Mouse (Mus musculus) kidney, adult 9 months (tissue): ENCODE data around the gene Pgbd1.
"Not testable (repeated sequence)": the region's sequence is repeated elsewhere in the genome, so short reads cannot be mapped to it uniquely, and the experiment has no call there.

Experiments
- DNase-seq: peaks from one replicate; pipeline ENCODE4 v3.0.0; 2022

Pgbd1 gene

DNA sequence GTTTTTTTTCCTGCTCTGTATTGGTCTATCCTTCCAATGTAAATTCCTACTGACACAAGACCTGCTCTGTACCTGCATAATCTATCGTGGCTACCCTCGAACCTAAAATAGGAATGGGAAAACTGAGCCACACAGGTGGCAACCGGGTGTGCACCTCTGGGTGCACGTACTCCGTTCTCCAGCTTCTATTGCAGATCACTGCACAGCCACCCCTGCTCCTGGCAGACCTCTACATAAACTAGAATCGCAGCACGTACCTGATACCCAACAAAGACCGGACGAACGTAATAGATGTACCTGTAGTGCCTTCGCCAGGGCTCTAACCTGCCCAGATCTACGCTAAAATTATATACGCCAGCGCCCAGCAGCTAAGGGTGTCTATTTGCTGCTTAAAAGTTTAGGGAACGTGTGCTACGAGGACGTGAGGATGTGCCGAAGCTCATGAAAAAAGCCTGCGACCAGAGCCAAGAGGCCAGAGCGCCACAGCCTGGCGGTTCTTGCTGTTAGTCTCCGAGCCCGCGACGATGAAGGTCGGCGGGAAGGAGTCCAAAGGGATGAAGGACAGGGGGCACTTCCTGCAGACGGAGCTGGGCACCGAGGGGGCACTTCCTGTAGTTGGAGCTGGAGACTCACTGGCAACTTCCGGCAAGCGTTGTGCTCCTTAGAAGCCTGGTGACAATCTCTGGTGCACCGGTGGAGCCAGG lies at the start of gene Pgbd1:
Gene Pgbd1 (minus strand): TSS at position 556 of the 704 bp plus-strand sequence.
- DNase-seq = peak; percentile 68

DNA sequence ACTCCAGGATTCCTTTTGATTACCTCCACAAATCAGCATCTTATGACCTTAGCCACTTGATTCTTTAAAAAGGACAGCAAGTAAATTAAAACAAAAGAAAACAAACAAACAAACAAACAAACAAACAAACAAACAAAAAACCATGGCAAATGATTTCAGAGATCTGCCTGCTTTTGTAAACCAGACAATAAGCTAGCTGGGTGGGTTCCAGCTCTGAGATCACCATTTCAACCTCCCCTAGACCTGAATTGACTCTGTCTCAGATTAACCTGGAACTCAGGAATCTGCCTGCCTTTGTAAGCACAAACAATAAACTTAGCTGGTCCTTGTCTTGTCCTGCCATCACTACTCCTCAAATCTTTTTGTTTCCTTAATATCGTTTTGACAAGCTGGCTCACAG lies 46.0 kb upstream of the Pgbd1 start:
- DNase-seq = no peak

DNA sequence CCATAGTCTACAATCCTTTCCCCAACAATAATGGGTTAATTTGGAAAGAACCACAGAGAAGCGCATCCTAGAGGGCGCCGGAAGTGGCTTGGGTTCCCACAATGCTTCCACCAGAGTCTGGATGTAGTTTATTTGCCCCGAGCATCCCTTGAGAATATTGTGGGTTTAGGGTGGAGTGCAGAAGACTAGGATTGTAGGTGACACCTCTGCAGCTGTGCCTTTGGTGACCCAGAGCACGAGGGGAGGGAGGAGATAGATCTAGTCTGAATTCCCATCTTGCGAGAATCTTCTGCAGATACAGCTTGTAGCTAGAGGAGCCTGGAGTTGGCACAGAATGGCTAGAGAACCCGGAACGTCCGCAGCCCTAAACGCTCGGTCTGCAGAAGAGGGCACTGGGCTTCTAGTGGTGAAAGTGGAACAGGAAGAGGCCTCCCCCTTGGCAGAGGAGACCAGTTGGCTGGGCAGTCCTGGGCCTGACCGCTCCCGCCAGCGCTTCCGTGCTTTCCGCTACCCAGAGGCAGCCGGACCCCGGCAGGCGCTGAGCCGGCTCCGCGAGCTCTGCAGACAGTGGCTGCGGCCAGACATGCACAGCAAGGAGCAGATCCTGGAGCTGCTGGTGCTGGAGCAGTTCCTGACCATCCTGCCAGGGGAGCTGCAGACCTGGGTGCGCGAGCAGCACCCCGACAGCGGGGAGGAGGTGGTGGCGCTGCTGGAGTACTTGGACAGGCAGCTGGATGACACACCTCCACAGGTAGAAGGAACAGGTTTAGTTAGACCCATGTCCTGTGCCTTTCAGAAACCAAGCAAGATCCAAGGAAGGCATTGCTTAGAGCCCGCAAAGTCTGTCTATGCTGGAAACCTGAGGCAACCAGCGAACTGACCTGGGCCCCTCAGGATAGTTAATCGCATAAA lies 38.2 kb upstream of the Pgbd1 start, which contains the start of the genes Zkscan4 and Gm10065:
Gene Zkscan4 (plus strand): TSS at position 149 of the 912 bp plus-strand sequence.
Gene Gm10065 (minus strand): TSS at position 683 of the 912 bp plus-strand sequence.
- peak; percentile 71 for DNase-seq

DNA sequence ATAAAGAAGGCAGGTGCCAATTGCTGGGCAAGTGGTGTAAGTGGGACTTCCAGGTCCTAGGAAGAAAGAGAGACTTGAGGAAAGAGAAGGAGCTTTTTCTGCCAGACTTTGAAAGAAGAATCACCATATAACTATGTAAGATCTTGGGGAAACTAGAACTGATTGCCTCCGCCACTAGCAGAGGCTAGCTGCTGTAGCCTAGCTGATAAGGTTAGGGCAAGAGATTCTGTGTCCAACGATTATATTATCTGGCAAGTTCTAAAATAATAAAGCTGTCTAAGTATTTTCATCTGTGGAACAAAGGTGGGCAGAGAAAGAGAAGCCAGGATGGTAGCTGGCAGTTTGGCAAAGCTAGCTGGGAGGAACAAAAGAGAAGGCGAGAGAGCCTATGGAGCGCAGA lies 31.6 kb upstream of the Pgbd1 start:
- no peak for DNase-seq

DNA sequence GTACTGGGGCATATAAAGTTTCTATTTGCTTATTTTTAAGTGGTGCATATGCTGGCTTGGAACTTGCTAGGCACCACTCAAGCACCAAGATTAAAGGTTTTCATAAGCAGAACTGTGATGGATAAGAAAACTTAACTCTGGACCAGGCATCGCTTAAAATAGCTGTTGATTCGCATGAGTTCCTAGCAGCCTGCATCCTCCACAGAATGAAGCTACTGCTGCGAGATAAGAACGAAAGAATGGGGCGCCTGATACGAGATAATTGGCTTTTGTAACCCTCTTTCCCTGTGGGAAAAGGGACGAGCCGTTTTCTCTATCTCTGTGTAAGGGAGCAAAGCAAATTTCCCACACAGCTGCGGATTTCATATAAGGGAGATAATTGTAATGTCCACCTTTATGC lies 28.2 kb upstream of the Pgbd1 start:
- no peak for DNase-seq

DNA sequence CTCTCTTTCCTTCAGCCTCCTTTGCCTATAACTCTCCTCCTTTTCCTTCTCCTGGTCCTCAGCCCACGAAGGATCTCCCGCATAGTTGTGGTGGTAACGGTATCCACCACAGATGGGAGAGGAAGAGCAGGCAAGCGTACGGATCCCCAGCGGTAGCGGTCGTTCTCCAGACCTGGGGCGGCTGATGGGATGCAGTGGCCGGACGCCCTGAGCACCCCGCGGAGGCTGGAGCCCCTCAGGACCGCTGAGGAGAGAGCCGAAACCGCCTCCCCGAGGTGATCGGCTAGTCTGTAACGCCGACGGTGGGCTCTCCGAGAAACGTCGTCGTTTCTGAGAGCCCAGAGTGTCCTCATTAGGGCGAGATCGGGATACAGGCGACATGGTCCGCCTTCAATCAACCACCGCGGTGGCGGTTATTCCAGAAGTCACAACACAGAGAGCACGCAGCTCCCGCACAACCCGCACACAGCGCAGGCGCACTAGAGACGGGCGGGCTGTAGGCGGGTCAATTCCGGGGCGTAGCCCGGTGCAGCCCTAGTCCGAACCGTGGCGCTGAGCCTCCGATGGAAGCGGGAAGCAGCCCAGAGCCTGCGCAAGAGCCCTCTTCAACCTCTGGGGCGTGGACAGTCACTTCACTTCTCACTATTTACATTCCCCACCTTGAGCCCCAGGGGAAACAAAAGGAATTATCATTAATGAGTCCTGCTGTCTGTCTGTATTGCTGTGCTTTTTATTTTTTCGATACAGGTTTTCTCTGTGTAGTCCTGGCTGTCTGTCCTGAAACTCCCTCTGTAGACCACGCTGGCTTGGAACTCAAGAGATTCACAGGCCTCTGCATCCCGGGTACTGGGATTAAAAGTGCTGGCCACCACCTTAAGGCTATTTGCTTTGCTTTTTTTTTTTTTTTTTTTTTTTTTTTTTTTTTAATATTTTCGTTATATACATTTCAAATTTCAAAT lies 27.5 kb upstream of the Pgbd1 start, which contains the start of gene Nkapl:
Gene Nkapl (minus strand): TSS at position 449 of the 959 bp plus-strand sequence.
- peak; percentile 78 for DNase-seq

GRCm38 (mm10) chr13:21467336-21467735 lies 26.5 kb upstream of the Pgbd1 start:
- no peak for DNase-seq

GRCm38 (mm10) chr13:21462516-21462915 lies 21.7 kb upstream of the Pgbd1 start:
- not testable (repeated sequence) for DNase-seq

DNA sequence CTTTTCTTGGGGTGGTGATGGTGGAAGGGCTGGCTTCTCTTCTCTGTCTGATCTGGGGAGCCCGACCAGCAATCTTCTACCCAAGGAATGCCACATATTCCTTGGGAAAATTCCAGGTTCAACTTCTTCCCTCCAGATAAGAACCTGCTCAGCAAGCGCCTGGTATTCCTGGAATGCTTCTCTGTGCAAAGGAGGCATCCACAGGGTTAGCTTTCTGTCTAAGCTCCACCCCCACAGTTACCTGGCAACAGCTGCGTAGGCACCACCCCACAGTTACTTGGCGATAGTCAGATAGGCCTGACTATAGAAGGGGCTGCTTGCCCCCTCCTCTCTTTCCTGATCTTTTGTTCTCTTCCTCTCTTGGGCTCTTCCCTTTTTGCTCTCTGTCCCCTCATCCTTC lies 15.5 kb upstream of the Pgbd1 start:
- no peak for DNase-seq

GRCm38 (mm10) chr13:21454133-21454532 lies 13.3 kb upstream of the Pgbd1 start:
- no peak for DNase-seq

GRCm38 (mm10) chr13:21453449-21453848 lies 12.6 kb upstream of the Pgbd1 start, which contains the start of gene Zscan26:
Gene Zscan26, minus strand, starts transcription at chr13:21453730.
- peak; percentile 92 for DNase-seq

DNA sequence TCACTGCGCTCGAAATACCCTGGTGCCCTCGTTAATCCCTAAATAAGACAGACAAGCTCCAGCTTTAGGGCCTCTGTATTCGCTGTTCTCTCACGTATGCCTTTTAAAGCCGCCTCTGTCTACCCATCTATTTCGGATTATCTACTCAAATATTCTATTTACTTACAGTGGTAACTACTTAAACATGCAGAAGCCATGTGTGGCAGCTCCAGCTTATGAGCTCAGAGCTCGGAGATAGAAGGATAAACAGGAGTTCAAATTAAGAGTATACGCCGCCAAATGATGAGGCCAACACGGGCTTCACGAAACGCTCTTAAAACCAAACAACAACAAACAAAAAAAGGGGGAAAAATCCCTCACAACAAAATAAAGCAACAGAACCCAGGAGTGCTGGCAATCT lies 12.2 kb upstream of the Pgbd1 start:
- DNase-seq = peak; percentile 13

- DNase-seq = peak; percentile 14
These were observed 7.2 kb upstream of the Pgbd1 start for GRCm38 (mm10) chr13:21447856-21448614.

- no peak for DNase-seq
These were observed 5.9 kb upstream of the Pgbd1 start for GRCm38 (mm10) chr13:21446796-21447195.

GRCm38 (mm10) chr13:21441207-21441572 lies 332 bp upstream of the Pgbd1 start:
- no peak for DNase-seq

- DNase-seq = no peak
These were observed 5.4 kb downstream of the Pgbd1 start for GRCm38 (mm10) chr13:21435476-21435875.

DNA sequence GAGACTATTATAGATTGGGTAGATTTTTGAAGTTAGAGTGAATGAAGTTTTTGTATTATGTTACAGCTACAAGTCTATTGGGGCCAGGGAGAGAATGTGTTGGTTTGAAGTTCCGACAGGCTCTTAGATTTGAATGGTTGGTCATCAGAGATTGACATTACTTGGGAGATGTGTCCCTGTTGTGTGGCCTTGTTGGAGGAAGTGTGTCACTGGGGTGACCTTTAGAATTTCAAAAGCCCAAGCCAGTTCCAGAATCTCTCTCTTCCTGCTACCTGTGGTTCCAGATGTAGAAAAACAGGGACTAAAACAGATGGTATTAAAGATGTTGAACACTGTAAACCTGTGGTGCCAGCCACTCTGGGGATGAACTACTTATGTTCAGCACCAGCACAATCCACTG lies 13.2 kb downstream of the Pgbd1 start:
- no peak for DNase-seq

- DNase-seq = no peak
These were observed 17.6 kb downstream of the Pgbd1 start for GRCm38 (mm10) chr13:21423301-21423700.

GRCm38 (mm10) chr13:21418865-21419264 lies 22.0 kb downstream of the Pgbd1 start:
- DNase-seq = no peak

GRCm38 (mm10) chr13:21417298-21418010 lies 23.4 kb downstream of the Pgbd1 start:
- DNase-seq = no peak

- no peak for DNase-seq
These were observed 25.1 kb downstream of the Pgbd1 start for GRCm38 (mm10) chr13:21415750-21416149.
